Mouse (Mus musculus) brain, embryonic 14.5 days (tissue): Measurements from ENCODE around the gene Cdpf1. TPM values are rescaled to one million over a fixed set of nuclear protein-coding genes. Genes with fewer than 3 reads are reported as not detected.

ENCODE experiments used
- DNase-seq: peaks from one replicate; pipeline ENCODE4 v3.0.0-alpha.2; 2011; ENCODE audit warnings: low read depth
- CTCF ChIP-seq: fragments of 200-500 bp; IDR thresholded peaks from 2 replicates; pipeline ENCODE4 v1.5.1; 2012; ENCODE audit warnings: inconsistent platforms, mild to moderate bottlenecking, moderate library complexity, borderline replicate concordance; ENCODE audit not compliant: insufficient read depth, insufficient read length; ENCODE audit errors: extremely low read depth
- POLR2A ChIP-seq: fragments of 200-500 bp; IDR thresholded peaks from 2 replicates; pipeline ENCODE4 v1.6.1; 2012; ENCODE audit warnings: mild to moderate bottlenecking, inconsistent platforms, borderline replicate concordance; ENCODE audit not compliant: poor library complexity, insufficient read depth, insufficient read length, severe bottlenecking; ENCODE audit errors: extremely low read depth
- polyA plus RNA-seq: library from polyadenylated mRNA; depleted of rRNA; stranded (reverse); fragments of >200 nt; gene quantifications from 2 replicates; pipeline ENCODE4 v1.2.3, GENCODE M21; 2012

The Cdpf1 gene
- polyA plus RNA-seq, 1 experiment = 14.3 TPM

DNA sequence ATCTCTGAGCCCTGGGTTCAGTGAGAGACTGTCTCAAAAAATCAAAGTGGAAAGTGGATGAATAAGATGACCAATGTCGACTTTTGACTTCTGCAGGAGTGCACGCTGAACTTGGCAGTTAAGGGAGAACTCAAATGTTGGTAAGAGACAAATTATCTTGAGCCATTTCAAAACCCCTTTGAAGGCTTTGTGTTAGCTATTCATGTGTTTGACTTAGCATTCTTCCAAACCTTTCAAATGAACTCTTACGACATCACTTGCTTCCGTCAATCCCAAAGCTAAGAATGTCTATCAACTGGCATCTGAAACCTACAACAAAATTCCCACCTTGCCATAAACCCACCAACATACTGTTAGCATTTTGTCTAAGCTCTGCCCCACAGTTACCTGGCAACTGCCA, 16.6 kb upstream of the Cdpf1 start:
- DNase-seq = no peak
- no peak for TF ChIP-seq CTCF
- no peak for TF ChIP-seq POLR2A

DNA sequence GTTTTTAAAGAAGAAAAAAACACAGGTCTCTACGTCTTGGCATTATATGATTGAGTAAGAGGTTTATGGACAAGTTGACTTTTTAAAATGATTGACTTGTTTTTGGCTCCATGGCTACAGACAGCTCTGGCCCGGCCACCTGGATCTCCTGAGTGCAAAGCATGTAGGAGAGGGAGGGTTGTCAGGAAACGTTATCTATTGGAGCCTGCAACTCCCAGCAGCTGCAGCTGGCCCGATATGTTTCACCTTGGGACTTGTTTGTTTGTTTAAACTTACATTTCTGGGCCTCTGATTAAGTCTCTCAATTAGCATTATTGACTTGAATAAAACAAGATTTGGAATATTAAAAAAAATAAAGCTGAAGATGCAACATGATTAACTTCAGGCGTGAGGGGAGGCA, 15.2 kb upstream of the Cdpf1 start:
- no peak for TF ChIP-seq POLR2A
- no peak for TF ChIP-seq CTCF
- no peak for DNase-seq

- DNase-seq = peak; percentile 34
- no peak; the same call in 1 of the 2 replicates for TF ChIP-seq CTCF
- no peak for TF ChIP-seq POLR2A
Observed at GRCm38 (mm10) chr15:85822011-85822359, 10.5 kb upstream of the Cdpf1 start.

DNA sequence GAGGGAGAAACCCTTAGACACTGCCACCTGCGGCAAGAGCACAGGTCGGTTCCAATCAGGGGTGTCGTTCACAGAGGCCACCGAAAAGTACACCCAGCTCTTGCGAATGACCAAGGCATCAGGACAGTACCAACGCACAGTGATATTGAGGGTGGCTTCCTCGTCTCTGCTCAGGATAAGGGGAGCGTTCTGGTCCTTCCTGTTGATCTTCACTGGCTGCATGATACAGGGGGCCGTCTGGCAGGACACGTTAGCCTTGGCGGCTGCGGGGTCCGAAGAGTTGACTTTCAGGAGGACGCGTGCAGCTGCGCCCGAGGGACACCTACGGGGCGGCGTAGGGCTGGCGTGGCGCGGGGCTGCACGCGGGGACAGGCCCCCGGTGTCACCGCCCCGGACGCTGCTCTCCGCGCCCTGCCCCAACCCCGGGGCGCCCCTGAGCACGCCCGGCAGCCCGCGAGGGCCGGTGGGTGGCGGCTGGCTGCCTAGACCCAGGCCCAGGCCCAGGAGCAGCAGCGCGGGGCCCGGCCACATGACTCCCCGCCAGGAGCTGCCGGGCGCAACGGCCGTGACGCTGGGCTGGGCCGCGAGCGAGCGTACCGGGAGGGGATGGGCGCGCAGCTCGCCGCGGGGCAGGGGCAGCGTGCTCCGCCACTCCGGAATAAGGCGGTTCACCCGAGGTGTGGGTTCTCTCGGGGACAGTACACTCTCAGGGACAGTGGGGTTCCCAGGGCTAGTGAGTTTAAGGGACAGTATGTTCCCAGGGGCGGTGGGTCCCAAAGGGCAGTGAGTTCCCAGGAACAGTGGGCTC, 9.9 kb upstream of the Cdpf1 start, which contains the start of gene Pkdrej:
Gene Pkdrej, minus strand, starts transcription at position 532 of the 808 bp plus-strand sequence.
- TF ChIP-seq CTCF (no peak), POLR2A (no peak)
- peak; percentile 31 for DNase-seq

- TF ChIP-seq CTCF = no peak
- TF ChIP-seq POLR2A = no peak
- DNase-seq = no peak
Observed at GRCm38 (mm10) chr15:85813428-85813827, 1.9 kb upstream of the Cdpf1 start.

- TF ChIP-seq POLR2A = no peak
- TF ChIP-seq CTCF = no peak
Observed at GRCm38 (mm10) chr15:85810806-85811521, 533 bp downstream of the Cdpf1 start.

GRCm38 (mm10) chr15:85810462-85810805, 1.1 kb downstream of the Cdpf1 start:
- no peak for TF ChIP-seq POLR2A
- no peak for TF ChIP-seq CTCF
- no peak for DNase-seq

More at GRCm38 (mm10) chr15:85810806-85811521, 533 bp downstream of the Cdpf1 start:
- peak; percentile 78 for DNase-seq

DNA sequence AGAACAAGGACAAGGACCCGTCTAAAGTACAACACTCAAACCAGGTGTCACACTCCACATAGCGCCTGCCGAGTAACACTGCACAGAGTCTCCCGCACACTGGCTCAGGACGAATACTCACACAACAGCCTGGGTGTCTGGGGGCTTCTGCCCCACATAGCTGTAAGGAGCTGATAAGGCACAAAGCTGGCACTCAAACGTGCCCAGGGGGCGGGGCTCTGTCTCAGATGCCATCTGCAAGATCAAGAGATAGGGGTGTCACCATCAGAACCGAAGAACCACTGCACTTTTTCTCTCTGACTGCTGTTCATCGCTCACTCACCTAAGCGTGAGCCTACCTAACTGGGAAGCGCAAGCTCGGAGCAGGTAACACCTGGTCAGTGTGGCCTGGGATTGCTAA, 2.4 kb downstream of the Cdpf1 start:
- TF ChIP-seq POLR2A (no peak), CTCF (no peak)
- peak; percentile 8 for DNase-seq

- peak; percentile 2 for DNase-seq
- TF ChIP-seq CTCF (no peak), POLR2A (no peak)
Observed at GRCm38 (mm10) chr15:85808434-85808833, 3.1 kb downstream of the Cdpf1 start.

DNA sequence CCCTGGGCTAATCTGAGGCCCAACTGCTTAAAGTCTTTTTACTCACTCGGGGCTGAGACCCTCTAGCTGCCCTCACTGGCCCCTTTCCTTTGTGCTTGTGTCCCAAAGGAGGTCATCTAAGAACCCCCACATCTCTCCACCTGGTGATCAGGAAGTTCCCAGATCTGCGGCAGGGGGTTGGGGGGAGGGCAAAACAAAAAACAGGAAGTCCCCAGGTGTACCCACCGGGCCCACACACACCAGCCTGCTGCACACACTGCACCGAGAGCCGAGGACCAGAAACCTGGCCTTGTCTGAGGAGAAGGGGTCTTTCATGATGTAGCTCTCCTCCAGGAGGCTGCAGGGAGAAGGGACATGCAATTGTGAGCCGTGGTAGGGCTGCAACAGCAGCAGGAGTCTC, 3.5 kb downstream of the Cdpf1 start:
- TF ChIP-seq CTCF = no peak
- no peak for TF ChIP-seq POLR2A
- DNase-seq = no peak

- TF ChIP-seq POLR2A (no peak), CTCF (no peak)
- no peak for DNase-seq
Observed at GRCm38 (mm10) chr15:85807404-85807803, 4.1 kb downstream of the Cdpf1 start.

- no peak for TF ChIP-seq CTCF
- TF ChIP-seq POLR2A = no peak
- DNase-seq = no peak
Observed at GRCm38 (mm10) chr15:85806886-85807285, 4.6 kb downstream of the Cdpf1 start.

- TF ChIP-seq CTCF = no peak
- TF ChIP-seq POLR2A = no peak
- peak; percentile 39 for DNase-seq
Observed at GRCm38 (mm10) chr15:85802931-85803330, 8.6 kb downstream of the Cdpf1 start.
